Comparison of ENCODE assay signal across 19 mouse cellular contexts in the genomic region with DNA sequence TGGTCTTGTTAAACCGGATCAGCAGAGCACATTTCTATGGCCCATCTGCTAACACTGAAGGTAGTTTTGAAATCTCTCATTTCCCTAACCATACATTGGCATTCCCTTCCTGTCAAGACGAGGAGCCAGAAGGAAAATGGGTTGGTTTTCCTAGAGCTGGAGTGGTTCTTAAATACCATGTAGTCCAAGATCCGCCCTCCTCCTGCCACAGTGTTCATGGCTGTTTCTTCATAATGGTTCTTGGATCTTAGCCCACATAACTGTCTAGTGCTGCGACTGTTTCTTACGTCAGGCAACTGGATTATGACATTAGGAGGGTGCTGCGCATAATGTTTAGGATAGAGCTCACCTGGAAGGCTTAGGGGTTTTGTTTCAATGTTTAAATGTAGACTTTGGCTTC. TPM values are rescaled to one million over a fixed set of nuclear protein-coding genes. Genes with fewer than 3 reads are reported as not detected.
"Had no signal": no experiment of that assay in that cellular context is flagged by ENCODE, and none has a peak within 500 bp of the region (broad histone marks: within the 10 kb centered on the region; RNA-seq: fewer than 3 reads in every experiment).

No protein-coding gene starts in this region.

- H3K4me3 ChIP-seq: layer of hippocampus, adult 2 months; liver, embryonic 15.5 days; midbrain, embryonic 12.5 days; myocyte; neural tube, embryonic 13.5 days; stomach, embryonic 15.5 days had no signal

- ATAC-seq: midbrain, embryonic 16.5 days had no signal

- DNase-seq: kidney, adult 18-20 months; kidney, postnatal 25 days; layer of hippocampus, adult 9-11 months; lung, adult 18-20 months; retina, postnatal 1 day; right cerebral cortex, postnatal 25 days; spleen, adult 18-20 months; thymus, adult 18-20 months; thymus, postnatal 36 days had no signal

- H3K4me1 ChIP-seq: liver, embryonic 15.5 days; midbrain, embryonic 12.5 days; neural tube, embryonic 13.5 days; stomach, embryonic 15.5 days had no signal

- H3K9me3 ChIP-seq: liver, embryonic 15.5 days; midbrain, embryonic 12.5 days; neural tube, embryonic 13.5 days; stomach, embryonic 15.5 days had no signal

- H3K27me3 ChIP-seq: liver, embryonic 15.5 days; midbrain, embryonic 12.5 days; neural tube, embryonic 13.5 days; stomach, embryonic 15.5 days had no signal

- H3K4me2 ChIP-seq: liver, embryonic 11.5 days; liver, embryonic 15.5 days; midbrain, embryonic 12.5 days; neural tube, embryonic 13.5 days; stomach, embryonic 15.5 days had no signal

- H3K9ac ChIP-seq: liver, embryonic 15.5 days; midbrain, embryonic 12.5 days; neural tube, embryonic 13.5 days; stomach, embryonic 15.5 days had no signal

- H3K36me3 ChIP-seq: stomach, embryonic 15.5 days had no signal

- H3K27ac ChIP-seq: kidney, postnatal 0 days; layer of hippocampus, adult 2 months; liver, embryonic 15.5 days; midbrain, embryonic 12.5 days; neural tube, embryonic 13.5 days; stomach, embryonic 15.5 days had no signal

RNA-seq across cellular contexts. Expression of a gene that starts 29.6 kb away (rescaled TPM):
- polyA plus RNA-seq: large intestine, adult 2 months; myocyte had no signal
